Mouse (Mus musculus) heart, adult 18-20 months (tissue): ENCODE data around the gene Golga5. TPM values are rescaled to one million over a fixed set of nuclear protein-coding genes. Genes with fewer than 3 reads are reported as not detected.
"Not testable (repeated sequence)": the region's sequence is repeated elsewhere in the genome, so short reads cannot be mapped to it uniquely, and the experiment has no call there.

Experiments used
- DNase-seq, 2 experiments: peaks; one replicate each; pipeline ENCODE4 v3.0.0; 2021 to 2022; ENCODE audit warnings: mixed read lengths in 1 of 2
- total RNA-seq, 2 experiments: library from RNA; stranded (reverse); gene quantifications; 2 replicates each; pipeline ENCODE4 v1.2.3; 2021

Gene Golga5
- total RNA-seq, 2 experiments from 2014 or later = 25.7 to 28.3 TPM

- DNase-seq = peak in 1 of 2 experiments; percentile 68
Observed at GRCm38 (mm10) chr12:102445436-102445835, 23.5 kb upstream of the Golga5 start.

- peak; percentile 51 to 63 for DNase-seq
Observed at GRCm38 (mm10) chr12:102450437-102450836, 18.5 kb upstream of the Golga5 start.

GRCm38 (mm10) chr12:102451126-102451851 lies 17.6 kb upstream of the Golga5 start:
- peak in 1 of 2 experiments; percentile 63 for DNase-seq

GRCm38 (mm10) chr12:102453581-102453980 lies 15.4 kb upstream of the Golga5 start:
- DNase-seq = peak; percentile 62 to 79

GRCm38 (mm10) chr12:102456467-102457193 lies 12.3 kb upstream of the Golga5 start:
- no peak for DNase-seq

- DNase-seq = no peak
Observed at GRCm38 (mm10) chr12:102460014-102460413, 8.9 kb upstream of the Golga5 start.

GRCm38 (mm10) chr12:102461177-102461576 lies 7.8 kb upstream of the Golga5 start:
- no peak for DNase-seq

GRCm38 (mm10) chr12:102464650-102465049 lies 4.3 kb upstream of the Golga5 start:
- no peak for DNase-seq

GRCm38 (mm10) chr12:102468136-102468535 lies 799 bp upstream of the Golga5 start:
- no peak for DNase-seq

GRCm38 (mm10) chr12:102474411-102474810 lies 5.5 kb downstream of the Golga5 start:
- no peak for DNase-seq

- DNase-seq = no peak
Observed at GRCm38 (mm10) chr12:102480481-102480880, 11.5 kb downstream of the Golga5 start.

GRCm38 (mm10) chr12:102484946-102485345 lies 16.0 kb downstream of the Golga5 start:
- DNase-seq = no peak

GRCm38 (mm10) chr12:102491911-102492310 lies 23.0 kb downstream of the Golga5 start:
- DNase-seq = no peak

GRCm38 (mm10) chr12:102495754-102496153 lies 26.8 kb downstream of the Golga5 start:
- DNase-seq = not testable (repeated sequence)

GRCm38 (mm10) chr12:102497905-102498304 lies 29.0 kb downstream of the Golga5 start:
- no peak for DNase-seq

- peak; percentile 23 to 44 for DNase-seq
Observed at GRCm38 (mm10) chr12:102498726-102499125, 29.8 kb downstream of the Golga5 start.

GRCm38 (mm10) chr12:102499210-102499609 lies 30.3 kb downstream of the Golga5 start:
- no peak for DNase-seq

GRCm38 (mm10) chr12:102499723-102500122 lies 30.8 kb downstream of the Golga5 start:
- no peak for DNase-seq

GRCm38 (mm10) chr12:102501038-102501437 lies 32.1 kb downstream of the Golga5 start:
- no peak for DNase-seq

- DNase-seq = no peak
Observed at GRCm38 (mm10) chr12:102501848-102502595, 33.1 kb downstream of the Golga5 start.

GRCm38 (mm10) chr12:102505131-102505713 lies 36.3 kb downstream of the Golga5 start:
- no peak for DNase-seq

GRCm38 (mm10) chr12:102505949-102506348 lies 37.0 kb downstream of the Golga5 start:
- no peak for DNase-seq
